Mouse (Mus musculus) C2C12 (cell line): ENCODE measurements around the gene Slc24a3. TPM values are rescaled to one million over a fixed set of nuclear protein-coding genes. Genes with fewer than 3 reads are reported as not detected.

Experiments used
- H3K27me3 ChIP-seq: one replicate; pipeline ENCODE4 v1.6.1; 2011; ENCODE audit not compliant: control insufficient read depth, insufficient read depth, insufficient read length
- H3K36me3 ChIP-seq: one replicate; pipeline ENCODE4 v1.6.1; 2011; ENCODE audit not compliant: control insufficient read depth, insufficient read depth
- H3K4me3 ChIP-seq: one replicate; pipeline ENCODE4 v1.5.1; 2011; ENCODE audit warnings: mild to moderate bottlenecking, control low read depth; ENCODE audit not compliant: poor library complexity, insufficient read depth, severe bottlenecking
- H3K79me2 ChIP-seq: one replicate; pipeline ENCODE4 v1.6.1; 2011; ENCODE audit not compliant: control insufficient read depth, insufficient read depth
- H3K79me3 ChIP-seq: one replicate; pipeline ENCODE4 v1.6.1; 2011; ENCODE audit warnings: low read depth, control low read depth
- H3ac ChIP-seq: one replicate; pipeline ENCODE3; 2011; ENCODE audit warnings: low read depth; ENCODE audit not compliant: control insufficient read depth, insufficient read length
- CEBPB ChIP-seq: IDR thresholded peaks from one replicate; pipeline ENCODE4 v1.6.1; 2011; ENCODE audit warnings: low read depth, mild to moderate bottlenecking, control low read depth, moderate library complexity
- CTCF ChIP-seq: IDR thresholded peaks from one replicate; pipeline ENCODE4 v1.5.1; 2011; ENCODE audit not compliant: control insufficient read depth, insufficient read depth, insufficient read length
- FOSL1 ChIP-seq: IDR thresholded peaks from one replicate; pipeline ENCODE4 v1.8.0; 2011; ENCODE audit warnings: mild to moderate bottlenecking, low read length; ENCODE audit not compliant: poor library complexity, insufficient read depth, severe bottlenecking
- MAX ChIP-seq: IDR thresholded peaks from one replicate; pipeline ENCODE4 v1.6.1; 2011; ENCODE audit warnings: mild to moderate bottlenecking, control low read depth
- MYOD1 ChIP-seq: IDR thresholded peaks from one replicate; pipeline ENCODE4 v1.6.1; 2011; ENCODE audit warnings: low read depth; ENCODE audit not compliant: control insufficient read depth, insufficient read length
- MYOG ChIP-seq: IDR thresholded peaks from one replicate; pipeline ENCODE4 v1.6.1; 2011; ENCODE audit not compliant: control insufficient read depth, insufficient read length; ENCODE audit errors: extremely low read depth
- USF1 ChIP-seq: IDR thresholded peaks from one replicate; pipeline ENCODE4 v1.6.1; 2011; ENCODE audit warnings: low read depth, mild to moderate bottlenecking, control low read depth, moderate library complexity
- polyA plus RNA-seq: library from polyadenylated mRNA; unstranded; fragments of >200 nt; fragmentation: generic; extraction: Trizol; gene quantifications from one replicate; pipeline ENCODE4 v1.2.1, GENCODE M21; 2012; ENCODE audit warnings: missing spikeins

The Slc24a3 gene
- polyA plus RNA-seq, 1 experiment = 0.35 TPM

DNA sequence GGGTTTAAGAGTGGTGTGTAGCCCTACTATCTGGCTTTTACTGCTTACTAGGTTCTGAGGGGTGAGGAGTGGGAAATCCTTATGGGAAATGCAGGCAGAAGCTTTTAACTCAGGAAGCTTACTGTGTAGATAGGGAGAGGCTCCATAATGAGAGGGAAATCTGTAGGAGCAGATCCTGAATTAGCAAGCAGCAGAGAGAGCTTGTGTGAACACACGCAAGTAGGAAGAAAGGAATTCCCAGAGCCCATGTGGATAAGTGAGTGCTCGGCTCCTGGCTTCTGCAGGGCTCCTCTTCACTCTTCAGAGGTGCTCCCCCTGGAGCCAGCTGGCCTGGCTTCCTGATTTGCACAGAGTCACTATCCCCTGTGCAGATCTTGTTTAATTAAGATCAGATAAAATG, 309.9 kb downstream of the Slc24a3 start:
- TF ChIP-seq CTCF = no peak
- no peak for TF ChIP-seq USF1
- TF ChIP-seq MYOG = no peak
- no peak for TF ChIP-seq CEBPB
- TF ChIP-seq FOSL1 = no peak
- no peaks in the 10 kb centered on the region for H3K27me3 ChIP-seq

GRCm38 (mm10) chr2:145479676-145480075, 312.1 kb downstream of the Slc24a3 start:
- TF ChIP-seq MYOG = no peak
- no peak for TF ChIP-seq FOSL1
- no peak for TF ChIP-seq MAX
- TF ChIP-seq CEBPB = no peak
- TF ChIP-seq MYOD1 = no peak
- TF ChIP-seq USF1 = no peak
- no peak for TF ChIP-seq CTCF
- no peaks in the 10 kb centered on the region for H3K79me3 ChIP-seq
- no peaks in the 10 kb centered on the region for H3K79me2 ChIP-seq
- H3K27me3 ChIP-seq = no peaks in the 10 kb centered on the region
- no peak overlapping the region for H3ac ChIP-seq
- H3K36me3 ChIP-seq = no peaks in the 10 kb centered on the region
- no peak overlapping the region for H3K4me3 ChIP-seq

More for the DNA sequence above, 309.9 kb downstream of the Slc24a3 start:
- Histone ChIP-seq H3ac (no peak overlapping the region), H3K79me2 (no peaks in the 10 kb centered on the region), H3K79me3 (no peaks in the 10 kb centered on the region), H3K4me3 (no peak overlapping the region), H3K36me3 (no peaks in the 10 kb centered on the region)

GRCm38 (mm10) chr2:145500231-145500630, 332.7 kb downstream of the Slc24a3 start:
- Histone ChIP-seq H3K36me3 (no peaks in the 10 kb centered on the region), H3K27me3 (no peaks in the 10 kb centered on the region), H3K79me2 (no peaks in the 10 kb centered on the region), H3ac (no peak overlapping the region), H3K79me3 (no peaks in the 10 kb centered on the region), H3K4me3 (no peak overlapping the region)
- TF ChIP-seq FOSL1 = no peak
- no peak for TF ChIP-seq CEBPB

DNA sequence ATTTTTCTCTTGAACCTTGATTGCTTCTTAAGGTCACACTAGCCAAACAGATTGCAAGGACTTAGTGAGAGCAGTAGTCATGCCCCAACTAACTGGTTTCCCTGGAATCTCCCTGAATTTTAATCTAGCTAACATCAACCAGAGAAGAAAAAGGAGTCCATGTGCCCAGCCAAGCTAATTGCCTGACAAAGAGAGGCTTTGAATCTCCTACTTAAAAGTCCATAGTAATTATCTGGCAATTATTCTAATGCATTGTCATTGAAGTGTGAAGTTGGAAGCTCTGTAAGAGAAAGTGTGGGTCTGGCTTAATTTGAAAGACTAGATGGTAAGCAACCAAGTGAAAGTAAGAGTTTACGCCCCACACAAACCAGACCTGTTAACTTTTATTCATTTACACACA, 333.9 kb downstream of the Slc24a3 start:
- H3K36me3 ChIP-seq = no peaks in the 10 kb centered on the region
- H3K27me3 ChIP-seq = no peaks in the 10 kb centered on the region
- H3ac ChIP-seq = no peak overlapping the region
- no peaks in the 10 kb centered on the region for H3K79me3 ChIP-seq
- H3K79me2 ChIP-seq = no peaks in the 10 kb centered on the region
- no peak overlapping the region for H3K4me3 ChIP-seq
- TF ChIP-seq CTCF (no peak), MYOG (no peak), FOSL1 (no peak), CEBPB (no peak), USF1 (no peak), MYOD1 (no peak), MAX (no peak)

GRCm38 (mm10) chr2:145507702-145508101, 340.1 kb downstream of the Slc24a3 start:
- TF ChIP-seq CEBPB (no peak), CTCF (no peak), MYOG (no peak), FOSL1 (no peak), USF1 (no peak), MYOD1 (no peak), MAX (no peak)
- H3K79me2 ChIP-seq = no peaks in the 10 kb centered on the region

DNA sequence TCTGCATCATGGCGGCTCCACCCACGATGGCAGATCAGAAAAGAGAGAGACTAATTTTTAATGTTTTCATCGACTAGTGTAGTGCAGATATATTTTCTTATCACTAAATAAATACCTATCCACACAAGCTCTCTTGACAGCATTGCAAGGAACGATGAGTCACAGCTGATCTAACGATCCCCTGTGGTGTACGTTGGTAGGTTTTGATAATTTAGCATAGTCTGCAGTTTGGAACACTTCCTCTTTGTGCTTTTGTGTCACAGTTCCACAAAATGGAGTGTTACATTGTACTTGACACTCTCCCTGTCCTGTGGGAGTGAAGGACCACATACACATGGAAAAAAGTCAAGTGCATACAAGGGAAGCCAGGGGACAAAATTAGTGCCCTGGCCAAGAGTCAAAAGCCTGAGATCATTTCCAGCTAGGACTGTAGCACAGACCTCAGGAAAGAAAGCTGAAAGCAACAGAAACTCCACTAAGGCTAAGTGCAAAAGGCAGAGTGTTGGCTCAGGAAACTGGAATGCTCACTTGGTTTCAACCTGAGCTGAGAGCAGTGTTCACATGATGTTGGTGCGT, 343.2 kb downstream of the Slc24a3 start:
- H3K79me3 ChIP-seq = no peaks in the 10 kb centered on the region
- no peak overlapping the region for H3ac ChIP-seq
- no peak overlapping the region for H3K4me3 ChIP-seq
- no peaks in the 10 kb centered on the region for H3K79me2 ChIP-seq
- no peaks in the 10 kb centered on the region for H3K27me3 ChIP-seq
- TF ChIP-seq USF1 = no peak
- no peak for TF ChIP-seq FOSL1
- no peak for TF ChIP-seq CEBPB
- TF ChIP-seq MAX = no peak
- TF ChIP-seq MYOD1 = no peak
- TF ChIP-seq MYOG = no peak
- TF ChIP-seq CTCF = no peak
- no peaks in the 10 kb centered on the region for H3K36me3 ChIP-seq

More at GRCm38 (mm10) chr2:145507702-145508101, 340.1 kb downstream of the Slc24a3 start:
- Histone ChIP-seq H3K79me3 (no peaks in the 10 kb centered on the region), H3ac (no peak overlapping the region), H3K4me3 (no peak overlapping the region), H3K27me3 (no peaks in the 10 kb centered on the region), H3K36me3 (no peaks in the 10 kb centered on the region)
